Mouse (Mus musculus): ENCODE data around the gene H2-M10.1.
"Not testable (repeated sequence)": the region's sequence is repeated elsewhere in the genome, so short reads cannot be mapped to it uniquely, and the experiment has no call there.

Gene H2-M10.1

DNA sequence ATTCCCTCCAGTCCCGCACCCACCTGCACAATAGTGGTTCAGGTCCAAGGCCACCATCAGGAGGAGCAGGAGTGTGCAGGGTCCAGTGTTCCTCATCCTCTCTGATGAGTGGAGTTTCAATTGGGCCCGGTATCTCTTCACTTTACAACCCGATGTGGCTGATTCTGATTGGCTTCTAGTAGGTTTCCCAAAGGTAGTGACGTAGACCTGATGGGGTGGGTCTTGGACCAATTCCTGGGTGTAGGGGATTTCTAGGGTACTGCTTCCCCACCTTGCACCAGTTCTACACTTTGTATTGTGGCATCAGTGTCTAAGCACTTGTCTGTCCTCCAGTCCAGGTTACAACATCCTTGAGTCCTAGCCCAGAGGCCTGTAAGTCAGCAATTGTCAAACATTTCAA is at the start of gene H2-M10.1:
Gene H2-M10.1 (minus strand): TSS at position 101 of the 400 bp plus-strand sequence.
- ChIA-PET CTCF (interaction anchor here in 1 of 4 experiments (0.6 kb wide), 1 partner anchor 169 kb away, joined by 5 read pairs; no protein-coding TSS in a partner anchor), POLR2A (no interaction called here)

DNA sequence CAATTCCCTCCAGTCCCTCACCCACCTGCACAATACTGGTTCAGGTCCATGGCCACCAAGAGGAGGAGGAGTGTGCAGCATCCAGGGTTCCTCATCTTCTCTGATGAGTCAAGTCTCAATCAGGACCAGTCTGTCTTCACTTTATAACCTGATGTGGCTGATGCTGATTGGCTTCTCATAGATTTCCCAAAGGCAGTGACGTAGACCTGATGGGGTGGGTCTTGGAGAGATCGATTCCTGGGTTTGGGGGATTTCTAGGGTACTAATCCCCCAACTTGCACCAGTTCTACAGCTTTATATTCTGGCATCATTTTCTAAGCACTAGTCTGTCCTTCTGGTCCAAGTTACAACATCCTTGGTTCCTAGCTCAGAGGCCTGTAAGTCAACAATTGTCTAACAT is 42.4 kb upstream of the H2-M10.1 start, which contains the start of gene H2-M10.3:
Gene H2-M10.3 (minus strand): TSS at position 101 of the 400 bp plus-strand sequence.
- POLR2A ChIA-PET, CTCF ChIA-PET: not testable (repeated sequence)

DNA sequence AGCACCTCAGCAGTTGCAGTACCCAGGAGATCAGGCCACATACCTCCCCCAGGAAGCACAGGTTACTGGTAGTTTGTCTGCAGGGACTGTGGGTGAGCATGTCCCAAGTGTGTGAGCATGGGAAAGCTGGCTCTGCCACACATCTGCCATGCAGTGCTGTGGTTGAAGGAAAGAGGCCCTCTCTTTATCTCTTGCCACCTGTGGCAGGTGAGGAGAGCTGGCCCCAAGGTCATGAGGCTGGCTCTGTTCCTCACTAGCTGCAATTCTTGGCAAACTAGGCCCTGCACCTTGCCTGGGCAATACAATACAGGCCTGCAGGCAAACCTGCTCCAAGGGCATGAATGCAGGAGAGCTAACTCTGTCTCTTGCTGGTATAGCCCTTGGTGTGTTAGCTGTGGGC is 36.4 kb upstream of the H2-M10.1 start:
- CTCF ChIA-PET = interaction anchor here in 1 of 4 experiments (1.0 kb wide), 1 partner anchor 424 kb away, joined by 3 read pairs; no protein-coding TSS in a partner anchor
- POLR2A ChIA-PET = not testable (repeated sequence)

DNA sequence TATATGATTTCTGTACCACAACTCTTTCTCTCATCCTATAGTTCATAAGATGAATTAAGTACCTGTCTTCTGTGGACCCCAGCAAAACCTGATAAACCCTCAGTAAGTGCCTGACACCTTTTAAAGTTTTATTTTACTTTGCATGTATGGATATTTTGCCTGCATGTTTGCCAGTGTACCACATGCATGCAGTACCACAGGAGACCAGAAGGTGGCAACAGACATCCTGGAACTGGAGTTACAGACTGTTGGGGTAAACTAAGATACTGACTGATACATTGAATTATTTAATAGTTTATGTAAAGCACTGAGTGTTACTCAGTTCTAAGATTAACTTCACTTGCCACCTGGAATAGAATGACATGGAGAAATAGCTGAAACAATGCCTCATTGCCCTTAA is 31.6 kb upstream of the H2-M10.1 start:
- ChIA-PET POLR2A (interaction anchor here in 1 of 4 experiments (1.3 kb wide), 1 partner anchor 428 kb away, joined by 6 read pairs; no protein-coding TSS in a partner anchor), CTCF (interaction anchor here in 2 of 4 experiments (1.2 to 4.5 kb wide), 3 partner anchors 428 to 466 kb away, joined by 9 to 86 read pairs (median 21); no protein-coding TSS in a partner anchor)

DNA sequence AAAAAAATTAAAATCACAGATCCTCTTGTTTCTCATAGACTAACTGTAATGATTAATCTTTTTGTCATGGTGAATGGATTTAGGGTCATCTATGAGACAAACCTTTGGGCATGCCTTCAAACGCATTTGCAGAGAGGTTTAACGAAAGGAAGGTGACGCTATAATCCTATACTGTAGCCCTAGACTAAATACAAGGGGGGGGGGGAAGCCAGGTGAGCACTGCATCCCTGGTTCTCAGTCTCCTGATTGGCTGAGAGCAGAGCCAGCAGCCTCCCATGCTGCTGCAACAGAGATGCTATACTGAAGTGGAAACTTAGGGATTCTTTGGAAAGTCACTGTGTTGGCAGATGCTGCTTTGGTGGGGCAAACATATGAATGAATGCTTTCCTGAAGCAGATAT is 29.8 kb upstream of the H2-M10.1 start:
- POLR2A ChIA-PET = no interaction called here
- CTCF ChIA-PET = interaction anchor here in 2 of 4 experiments (0.6 to 4.5 kb wide), 7 partner anchors 46 to 433 kb away, joined by 3 to 86 read pairs (median 4); no protein-coding TSS in a partner anchor

DNA sequence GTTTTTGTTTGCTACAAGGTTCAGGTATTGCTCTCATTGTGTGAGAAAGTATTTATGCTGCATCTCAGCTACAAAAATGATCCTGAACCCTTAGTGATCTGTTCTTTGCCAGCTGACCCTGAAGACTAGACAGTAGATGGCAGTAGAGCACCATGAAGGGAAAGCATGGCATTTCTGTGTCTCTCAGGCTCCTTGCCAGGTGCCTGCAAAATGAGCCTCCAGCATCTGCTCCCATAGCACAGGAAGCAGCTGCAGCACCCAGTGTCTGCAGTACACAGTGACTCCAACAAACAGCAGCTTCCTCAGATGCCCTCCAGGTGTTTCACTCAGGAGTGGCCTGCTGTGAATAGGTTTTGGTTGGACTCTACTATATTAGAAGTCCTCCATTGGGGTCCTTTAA is 29.4 kb upstream of the H2-M10.1 start:
- CTCF ChIA-PET = interaction anchor here in 2 of 4 experiments (0.6 to 4.5 kb wide), 12 partner anchors 46 to 856 kb away, joined by 3 to 86 read pairs (median 4); no protein-coding TSS in a partner anchor
- POLR2A ChIA-PET = interaction anchor here in 1 of 4 experiments (0.6 kb wide), 1 partner anchor 727 kb away, joined by 7 read pairs; no protein-coding TSS in a partner anchor

DNA sequence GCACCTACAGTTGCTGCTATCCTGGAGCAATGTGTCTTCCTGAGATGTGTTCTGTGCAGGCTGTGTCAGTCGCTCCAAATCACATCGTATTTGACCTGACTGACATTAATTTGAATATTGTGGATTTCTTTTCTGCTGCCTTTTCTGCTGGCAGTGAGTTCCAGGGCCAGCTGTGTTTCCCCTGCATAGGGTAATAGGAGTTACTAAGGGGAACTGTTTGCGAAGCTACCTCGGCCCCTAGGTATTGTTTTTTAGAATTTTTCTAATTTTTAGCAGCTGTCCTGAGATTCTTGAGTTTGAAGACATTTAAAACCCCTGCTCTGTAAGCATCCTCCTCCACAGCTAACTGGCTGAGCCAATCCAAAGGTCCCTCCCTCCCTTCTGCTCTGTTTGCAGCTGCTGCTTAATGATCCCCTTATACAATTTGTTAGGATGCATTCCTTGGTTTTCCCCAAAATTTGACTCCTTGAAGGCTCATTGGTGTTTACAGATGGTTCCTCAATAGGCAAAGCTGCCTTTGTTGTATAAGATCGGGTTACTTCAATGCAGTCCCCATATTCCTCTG is 10.2 kb downstream of the H2-M10.1 start:
- CTCF ChIA-PET = interaction anchor here in 1 of 4 experiments (0.9 kb wide), 1 partner anchor 508 kb away, joined by 3 read pairs; no protein-coding TSS in a partner anchor
- POLR2A ChIA-PET = interaction anchor here in 3 of 4 experiments (1.0 to 1.6 kb wide), 3 partner anchors 44 to 58 kb away, joined by 4 to 6 read pairs (median 5); partner anchors contain the start of genes Rpp21 (in 1 of the 3) and Trim39 (in 1 of the 3)

DNA sequence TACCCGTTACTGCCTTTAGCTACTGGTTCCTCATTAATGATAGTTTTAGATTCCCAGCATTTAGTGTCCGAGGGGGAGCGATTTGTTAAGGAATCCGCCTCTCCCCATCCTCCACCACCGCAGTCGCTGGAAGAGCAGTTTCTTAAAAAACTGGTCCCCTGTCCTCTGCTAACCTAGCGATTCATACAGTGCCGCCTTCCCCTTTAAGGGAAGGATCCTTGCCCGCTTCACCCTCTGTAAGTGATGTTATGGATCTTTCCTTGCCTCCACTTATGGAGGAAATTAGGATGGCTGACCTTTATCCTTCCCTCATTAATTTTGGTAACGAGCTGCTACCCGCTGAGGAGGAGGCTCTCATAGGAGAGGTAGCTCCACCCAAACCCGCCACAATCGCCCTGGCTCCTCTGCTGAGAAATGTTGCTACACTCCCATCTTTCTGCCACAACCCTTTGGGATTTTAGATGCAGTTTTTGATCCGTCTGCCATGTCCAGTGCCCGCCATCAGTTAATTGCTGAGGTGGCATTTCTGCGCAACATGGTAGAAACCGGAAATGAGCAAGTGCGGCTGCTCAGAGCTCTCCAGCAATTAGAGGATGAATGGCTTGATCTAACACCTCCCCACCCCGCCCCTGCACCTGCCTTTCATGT is 10.8 kb downstream of the H2-M10.1 start:
- POLR2A ChIA-PET = interaction anchor here in 3 of 4 experiments (0.8 to 1.6 kb wide), 4 partner anchors 10 to 58 kb away, joined by 3 to 6 read pairs (median 4); partner anchors contain the start of genes Rpp21 (in 1 of the 3) and Trim39 (in 1 of the 3)
- CTCF ChIA-PET = interaction anchor here in 1 of 4 experiments (0.9 kb wide), 1 partner anchor 509 kb away, joined by 3 read pairs; no protein-coding TSS in a partner anchor

DNA sequence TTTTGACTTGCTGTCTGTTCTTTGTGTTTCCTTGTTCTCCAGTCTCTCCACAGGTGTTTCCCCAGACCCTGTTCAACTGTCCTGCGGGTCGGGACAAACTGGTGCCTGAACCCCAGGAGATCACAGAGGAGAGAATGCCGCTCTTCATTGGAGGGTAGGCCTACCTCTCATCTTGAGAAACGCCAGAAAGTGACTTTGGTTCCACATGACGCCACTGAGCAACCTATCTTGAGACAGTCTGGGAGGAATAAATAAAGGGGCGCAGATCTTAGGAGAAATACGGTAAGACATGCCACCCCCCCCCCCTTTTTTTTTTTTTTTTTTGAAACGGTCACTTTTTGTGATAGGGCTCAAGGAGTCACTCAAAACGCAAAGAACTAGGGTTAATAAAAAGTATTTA is 11.4 kb downstream of the H2-M10.1 start:
- ChIA-PET POLR2A (interaction anchor here in 3 of 4 experiments (0.7 to 1.6 kb wide), 4 partner anchors 10 to 427 kb away, joined by 3 to 6 read pairs (median 4); partner anchors contain the start of gene Trim39 (in 1 of the 3)), CTCF (no interaction called here)

DNA sequence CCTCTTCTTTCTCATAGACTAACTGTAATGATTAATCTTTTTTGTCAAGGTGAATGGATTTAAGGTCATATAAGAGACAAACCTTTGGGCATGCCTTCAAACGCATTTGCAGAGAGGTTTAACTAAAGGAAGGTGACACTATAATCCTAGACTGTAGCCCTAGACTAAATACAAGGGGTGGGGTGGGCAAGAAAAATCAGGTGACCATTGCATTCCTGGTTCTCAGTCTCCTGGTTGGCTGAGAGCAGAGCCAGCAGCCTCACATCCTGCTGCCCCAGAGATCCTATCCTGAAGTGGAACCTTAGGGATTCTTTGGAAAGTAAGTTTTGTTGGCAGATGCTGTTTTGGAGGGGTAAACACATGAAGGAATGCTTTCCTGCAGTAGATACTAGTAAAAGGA is 16.7 kb downstream of the H2-M10.1 start:
- POLR2A ChIA-PET = no interaction called here
- CTCF ChIA-PET = interaction anchor here in 2 of 4 experiments (0.7 to 2.2 kb wide), 8 partner anchors 10 to 515 kb away, joined by 3 to 8 read pairs (median 4); no protein-coding TSS in a partner anchor

DNA sequence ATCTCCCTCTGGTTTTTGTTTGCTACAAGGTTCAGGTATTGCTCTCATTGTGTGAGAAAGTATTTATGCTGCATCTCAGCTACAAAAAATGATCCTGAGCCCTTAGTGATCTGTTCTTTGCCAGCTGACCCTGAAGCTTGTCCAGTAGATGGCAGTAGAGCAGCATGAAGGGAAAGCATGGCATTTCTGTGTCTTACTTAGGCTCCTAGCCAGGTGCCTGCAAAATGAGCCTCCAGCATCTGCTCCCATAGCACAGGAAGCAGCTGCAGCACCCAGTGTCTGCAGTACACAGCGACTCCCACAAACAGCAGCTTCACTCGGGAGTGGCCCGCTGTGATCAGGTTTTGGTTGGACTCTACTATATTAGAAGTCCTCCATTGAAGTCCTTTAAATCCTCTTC is 17.1 kb downstream of the H2-M10.1 start:
- CTCF ChIA-PET = interaction anchor here in 2 of 4 experiments (0.5 to 2.2 kb wide), 13 partner anchors 11 to 895 kb away, joined by 3 to 8 read pairs (median 3); no protein-coding TSS in a partner anchor

DNA sequence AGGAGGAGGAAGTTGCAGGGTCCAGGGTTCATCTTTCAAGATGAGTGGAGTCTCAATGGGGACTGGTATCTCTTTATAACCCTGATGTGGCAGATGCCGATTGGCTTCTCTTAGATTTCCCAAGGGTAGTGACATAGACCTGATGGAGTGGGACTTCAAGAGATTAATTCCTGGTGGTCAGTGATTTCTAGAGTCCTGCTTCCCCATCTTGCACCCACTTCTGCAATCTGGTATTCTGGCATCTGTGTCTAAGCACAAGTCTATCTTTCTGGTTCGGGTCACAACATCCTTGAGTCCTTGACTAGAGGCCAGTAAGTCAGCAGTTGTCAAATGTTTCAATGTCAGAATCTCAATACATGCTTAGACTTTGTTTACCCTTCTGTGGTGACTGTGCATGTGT is 39.6 kb downstream of the H2-M10.1 start, which contains the start of gene H2-M10.2:
Gene H2-M10.2 (minus strand): TSS at position 101 of the 400 bp plus-strand sequence.
- ChIA-PET CTCF (no interaction called here), POLR2A (no interaction called here)

More for the DNA sequence above, 17.1 kb downstream of the H2-M10.1 start:
- POLR2A ChIA-PET = not testable (repeated sequence)

DNA sequence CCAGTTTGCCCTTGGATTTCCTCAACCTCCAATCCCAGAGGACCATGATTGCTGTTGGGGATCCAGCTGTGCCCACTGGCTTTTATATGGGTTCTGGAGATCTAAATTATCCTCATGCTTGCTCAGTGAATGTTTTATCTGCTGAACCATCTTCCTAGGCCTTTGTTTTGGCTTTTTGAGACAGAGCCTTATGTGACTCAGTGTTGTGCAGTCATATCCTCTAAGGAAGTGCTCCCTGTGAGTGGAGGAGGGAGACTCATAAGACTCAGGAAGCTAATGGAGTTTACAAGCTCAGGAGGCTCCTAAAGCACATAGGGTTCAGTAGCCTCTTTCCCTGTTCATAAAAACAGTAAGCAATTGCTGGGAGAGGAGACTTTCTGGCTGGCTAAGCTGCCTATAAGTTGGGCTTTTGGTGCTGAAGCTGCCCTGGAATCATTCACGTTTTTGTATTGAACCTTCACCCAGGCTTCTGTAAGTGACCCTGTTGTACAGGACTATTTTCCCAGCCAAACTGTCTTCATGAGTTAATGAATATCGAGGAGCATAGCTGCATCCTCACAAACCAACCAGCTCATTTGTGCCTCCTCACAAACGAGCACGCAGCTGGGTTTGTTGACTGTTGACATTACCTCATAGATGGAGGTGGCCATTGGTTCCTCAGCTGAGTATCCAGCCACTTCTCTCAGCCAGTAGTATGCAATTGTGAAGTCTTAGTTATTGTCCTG is 44.3 kb downstream of the H2-M10.1 start:
- ChIA-PET POLR2A (interaction anchor here in 2 of 4 experiments (1.2 to 3.5 kb wide), 5 partner anchors 8 to 46 kb away, joined by 3 to 8 read pairs (median 4); partner anchors contain the start of gene Trim39 (in 1 of the 2)), CTCF (interaction anchor here in 1 of 4 experiments (1.1 kb wide), 1 partner anchor 288 kb away, joined by 4 read pairs; no protein-coding TSS in a partner anchor)

DNA sequence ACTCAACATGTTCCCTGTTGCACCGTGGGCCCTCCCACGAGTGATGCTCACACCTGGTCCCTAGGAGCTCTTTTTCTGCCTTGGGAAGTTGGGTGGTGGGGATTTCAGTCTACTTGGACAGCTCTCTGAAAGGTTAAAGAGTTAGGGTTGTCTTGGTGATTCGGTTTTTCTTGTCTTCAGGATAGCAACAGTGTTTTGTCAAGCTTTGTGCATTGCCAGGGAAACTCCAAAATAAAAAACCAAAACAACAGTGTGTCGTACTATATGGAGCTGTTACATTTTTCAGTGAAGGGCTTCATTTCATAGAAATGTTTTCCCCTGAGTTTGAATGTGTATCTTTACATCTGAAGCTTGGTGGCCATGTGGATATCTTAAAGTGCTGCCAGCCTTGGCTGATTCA is 51.2 kb downstream of the H2-M10.1 start:
- ChIA-PET CTCF (interaction anchor here in 2 of 4 experiments (0.6 to 3.2 kb wide), 3 partner anchors 9 to 277 kb away, joined by 3 to 18 read pairs (median 3); no protein-coding TSS in a partner anchor), POLR2A (interaction anchor here in 2 of 4 experiments (0.6 to 3.6 kb wide), 6 partner anchors 17 to 74 kb away, joined by 3 to 15 read pairs (median 4); partner anchors contain the start of gene Rpp21 (in 1 of the 2))

DNA sequence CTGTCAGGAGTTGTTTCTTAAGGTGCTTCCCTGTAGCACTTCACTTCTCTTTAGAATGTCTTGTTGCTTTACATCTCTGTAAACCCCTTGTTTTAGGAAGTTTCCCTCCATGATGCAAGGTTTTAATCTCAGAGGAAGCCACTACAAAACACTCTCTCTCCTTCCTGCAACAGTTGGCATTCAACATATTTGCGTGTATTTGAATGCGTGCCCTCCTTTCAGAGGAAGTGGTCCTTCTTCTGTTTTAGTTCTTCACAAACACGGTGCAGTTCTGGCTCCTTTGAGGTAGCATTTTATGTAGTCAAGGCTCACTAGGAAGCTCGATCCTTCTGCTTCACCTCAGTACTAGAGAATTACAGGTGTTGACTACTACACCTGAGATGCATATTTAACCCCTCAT is 52.2 kb downstream of the H2-M10.1 start:
- POLR2A ChIA-PET = interaction anchor here in 2 of 4 experiments (0.6 to 2.0 kb wide), 4 partner anchors 9 to 55 kb away, joined by 3 to 4 read pairs (median 3); no protein-coding TSS in a partner anchor
- CTCF ChIA-PET = interaction anchor here in 1 of 4 experiments (0.7 kb wide), 1 partner anchor 17 kb away, joined by 3 read pairs; no protein-coding TSS in a partner anchor

Data from embryonic stem cell, embryonic (primary cell).